Mouse (Mus musculus): ENCODE measurements around the gene Timmdc1. TPM values are rescaled to one million over a fixed set of nuclear protein-coding genes. Genes with fewer than 3 reads are reported as not detected.
"Not testable (repeated sequence)": the region's sequence is repeated elsewhere in the genome, so short reads cannot be mapped to it uniquely, and the experiment has no call there.

The Timmdc1 gene
- polyA plus RNA-seq, 1 experiment from 2014 or later = 18.1 TPM

DNA sequence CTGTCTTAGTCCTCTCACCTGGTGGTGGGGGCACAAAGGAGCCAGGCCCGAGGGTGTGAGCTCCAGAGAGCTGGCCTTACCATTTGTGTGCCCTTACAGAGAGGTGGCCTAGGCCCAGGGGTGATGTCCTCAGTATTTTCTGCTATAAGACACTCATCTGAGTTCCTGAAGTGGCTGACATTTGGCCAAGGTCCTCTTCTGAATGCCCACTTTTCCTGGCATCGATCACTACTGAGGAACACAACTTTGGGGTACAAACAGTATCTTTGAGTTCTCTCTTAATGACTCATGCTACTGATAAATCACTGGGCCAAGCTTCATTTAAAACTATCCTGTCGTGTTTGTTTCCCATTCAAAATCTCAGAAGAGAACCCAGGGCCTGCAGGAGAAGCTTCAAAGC lies 29.9 kb downstream of the Timmdc1 start:
- Histone ChIP-seq H3K27me3 (no peaks in the 10 kb centered on the region), H3K27ac (no peak overlapping the region), H3K9me3 (replicated peaks) (no peaks in the 10 kb centered on the region), H3K9ac (no peak overlapping the region), H3K36me3 (peaks cover 11% of the 10 kb centered on the region), H3K4me3 (replicated peaks) (no peak overlapping the region), H3K4me1 (replicated peaks) (no peaks in the 10 kb centered on the region), H3K4me2 (no peak overlapping the region)
- ATAC-seq (ENCODE audit: low read depth) (no peak), DNase-seq (no peak)
- WGBS (ENCODE audit: insufficient replicate concordance) = 69% methylated on average over 3 of the region's 3 CpGs

DNA sequence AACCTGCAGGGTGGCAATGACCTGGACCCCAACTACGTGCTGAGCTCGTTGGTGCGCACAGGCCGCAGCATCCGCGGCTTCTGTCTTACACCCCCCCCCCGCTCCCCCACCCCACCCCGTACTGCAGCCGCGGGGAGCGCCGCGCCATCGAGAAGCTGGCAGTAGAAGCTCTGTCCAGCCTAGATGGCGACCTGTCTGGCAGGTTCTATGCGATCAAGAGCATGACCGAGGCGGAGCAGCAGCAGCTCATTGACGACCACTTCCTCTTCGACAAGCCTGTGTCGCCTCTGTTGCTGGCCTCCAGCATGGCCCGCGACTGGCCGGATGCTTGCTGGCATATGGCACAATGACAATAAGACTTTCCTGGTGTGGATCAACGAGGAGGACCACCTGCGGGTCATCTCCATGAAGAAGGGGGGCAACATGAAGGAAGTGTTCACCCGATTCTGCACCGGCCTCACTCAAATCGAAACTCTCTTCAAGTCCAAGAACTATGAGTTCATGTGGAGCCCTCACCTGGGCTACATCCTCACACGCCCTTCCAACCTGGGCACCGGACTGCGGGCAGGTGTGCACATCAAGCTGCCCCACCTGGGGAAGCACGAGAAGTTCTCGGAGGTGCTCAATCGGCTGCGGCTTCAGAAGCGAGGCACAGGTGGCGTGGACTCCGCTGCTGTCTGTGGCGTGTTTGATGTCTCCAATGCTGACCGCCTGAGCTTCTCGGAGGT lies 38.7 kb downstream of the Timmdc1 start:
- Histone ChIP-seq H3K27me3 (peaks cover 25% of the 10 kb centered on the region), H3K9ac (peak overlapping the region; percentile 15), H3K4me1 (replicated peaks) (peaks cover 37% of the 10 kb centered on the region), H3K4me2 (peak overlapping the region; percentile 68), H3K36me3 (no peaks in the 10 kb centered on the region), H3K27ac (no peak overlapping the region), H3K9me3 (replicated peaks) (no peaks in the 10 kb centered on the region), H3K4me3 (replicated peaks) (peak overlapping the region; percentile 41)
- DNase-seq (no peak), ATAC-seq (ENCODE audit: low read depth) (no peak)
- WGBS (ENCODE audit: insufficient replicate concordance) = 15% methylated on average over 42 of the region's 42 CpGs

DNA sequence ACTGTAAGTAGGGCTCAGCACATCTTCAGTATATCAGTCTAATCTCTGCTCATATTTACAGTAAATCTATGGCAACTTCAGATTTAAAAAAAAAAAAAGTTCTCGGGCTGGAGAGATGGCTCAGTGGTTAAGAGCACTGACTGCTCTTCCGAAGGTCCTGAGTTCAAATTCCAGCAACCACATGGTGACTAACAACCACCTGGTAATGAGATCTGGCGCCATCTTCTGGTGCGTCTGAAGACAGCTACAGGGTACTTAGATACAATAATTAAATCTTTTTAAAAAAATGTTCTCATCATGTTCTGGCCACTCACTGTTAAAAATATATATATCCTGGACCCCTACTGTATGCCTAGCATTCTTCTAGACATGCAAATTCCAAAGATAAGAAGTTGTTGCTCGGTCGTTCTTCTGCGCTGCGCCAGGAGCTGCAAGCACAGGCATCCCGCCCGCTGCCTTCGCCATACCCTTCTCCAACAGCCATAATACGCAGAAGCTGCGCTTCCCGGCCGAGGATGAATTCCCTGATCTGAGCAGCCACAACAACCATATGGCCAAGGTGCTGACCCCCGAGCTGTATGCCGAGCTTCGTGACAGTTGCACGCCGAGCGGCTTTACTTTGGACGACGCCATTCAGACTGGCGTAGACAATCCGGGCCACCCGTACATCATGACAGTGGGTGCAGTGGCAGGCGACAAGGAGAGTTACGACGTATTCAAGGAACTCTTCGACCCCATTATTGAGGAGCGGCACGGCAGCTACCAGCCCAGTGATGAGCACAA lies 39.5 kb downstream of the Timmdc1 start:
- H3K9me3 ChIP-seq (replicated peaks) = no peaks in the 10 kb centered on the region
- H3K36me3 ChIP-seq = no peaks in the 10 kb centered on the region
- ATAC-seq (ENCODE audit: low read depth) = 0 out of 2 replicates have a peak, but pooled peaks have one; percentile 8
- H3K9ac ChIP-seq = no peak overlapping the region
- peaks cover 25% of the 10 kb centered on the region for H3K27me3 ChIP-seq
- H3K4me3 ChIP-seq (replicated peaks) = peak overlapping the region; percentile 41
- peaks cover 37% of the 10 kb centered on the region for H3K4me1 ChIP-seq (replicated peaks)
- H3K27ac ChIP-seq = no peak overlapping the region
- peak overlapping the region; percentile 68 for H3K4me2 ChIP-seq
- 15% methylated on average over 32 of the region's 32 CpGs for WGBS (ENCODE audit: insufficient replicate concordance)
- no peak for DNase-seq

GRCm38 (mm10) chr16:38481327-38481726 lies 41.1 kb downstream of the Timmdc1 start:
- H3K27ac ChIP-seq = no peak overlapping the region; the same call in none of the 2 replicates
- no peaks in the 10 kb centered on the region for H3K9me3 ChIP-seq (replicated peaks)
- no peak overlapping the region for H3K9ac ChIP-seq
- peaks cover 25% of the 10 kb centered on the region for H3K27me3 ChIP-seq
- DNase-seq = peak; percentile 50
- H3K36me3 ChIP-seq = no peaks in the 10 kb centered on the region
- peak; percentile 70 for ATAC-seq (ENCODE audit: low read depth)
- H3K4me1 ChIP-seq (replicated peaks) = peaks cover 47% of the 10 kb centered on the region
- H3K4me3 ChIP-seq (replicated peaks) = no peak overlapping the region
- H3K4me2 ChIP-seq = peak overlapping the region; percentile 41
- 24% methylated on average over 4 of the region's 4 CpGs for WGBS (ENCODE audit: insufficient replicate concordance)

GRCm38 (mm10) chr16:38478296-38478695 lies 44.2 kb downstream of the Timmdc1 start:
- no peak overlapping the region for H3K4me2 ChIP-seq
- no peaks in the 10 kb centered on the region for H3K9me3 ChIP-seq (replicated peaks)
- no peak for DNase-seq
- H3K4me3 ChIP-seq (replicated peaks) = no peak overlapping the region
- no peaks in the 10 kb centered on the region for H3K36me3 ChIP-seq
- H3K4me1 ChIP-seq (replicated peaks) = peaks cover 66% of the 10 kb centered on the region
- no peak for ATAC-seq (ENCODE audit: low read depth)
- H3K9ac ChIP-seq = no peak overlapping the region
- H3K27me3 ChIP-seq = peaks cover 8% of the 10 kb centered on the region
- WGBS (ENCODE audit: insufficient replicate concordance) = 79% methylated on average over 3 of the region's 3 CpGs
- H3K27ac ChIP-seq = no peak overlapping the region

GRCm38 (mm10) chr16:38477241-38477608 lies 45.2 kb downstream of the Timmdc1 start:
- WGBS (ENCODE audit: insufficient replicate concordance) = 59% methylated on average over 14 of the region's 14 CpGs

DNA sequence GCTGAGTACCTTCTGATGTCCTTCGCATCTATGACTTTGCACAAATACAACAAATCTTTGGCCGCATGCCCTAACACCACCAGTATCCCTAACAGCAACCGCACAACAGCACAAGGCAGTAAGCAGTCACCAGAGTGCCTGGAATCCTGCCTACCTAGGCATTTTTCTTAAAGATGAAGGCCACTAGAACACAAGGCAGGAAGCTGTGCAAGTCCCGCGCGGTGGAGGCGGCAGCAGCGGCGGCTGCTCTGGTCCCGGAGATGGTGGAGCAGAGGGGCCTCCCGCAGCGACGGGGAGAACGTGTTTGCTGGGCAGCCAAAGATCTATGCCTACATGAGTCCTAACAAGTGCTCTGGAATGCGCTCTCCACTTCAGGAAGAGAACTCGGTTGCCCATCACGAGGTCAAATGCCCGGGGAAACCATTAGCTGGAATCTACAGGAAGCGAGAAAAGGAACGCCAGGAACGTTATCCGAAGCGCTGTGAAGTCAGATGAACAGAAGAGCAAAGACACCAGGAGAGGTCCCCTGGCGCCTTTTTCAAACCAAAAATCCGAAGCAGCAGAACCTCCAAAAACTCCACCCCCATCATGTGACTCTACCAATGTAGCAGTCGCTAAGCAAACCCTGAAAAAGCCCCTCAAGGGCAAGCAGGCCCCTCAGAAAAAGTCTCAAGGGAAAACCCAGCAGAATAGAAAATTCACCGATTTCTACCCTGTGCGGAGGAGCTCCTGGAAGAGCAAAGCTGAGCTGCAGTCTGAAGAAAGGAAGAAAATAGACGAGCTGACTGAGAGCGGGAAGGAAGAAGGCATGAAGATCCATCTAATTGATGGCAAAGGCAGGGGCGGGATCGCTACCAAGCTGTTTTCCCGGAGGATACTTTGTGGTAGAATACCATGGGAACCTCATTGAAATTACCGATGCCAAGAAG lies 45.9 kb downstream of the Timmdc1 start:
- Histone ChIP-seq H3K9ac (peak overlapping the region; percentile 70), H3K36me3 (no peaks in the 10 kb centered on the region), H3K4me1 (replicated peaks) (peaks cover 67% of the 10 kb centered on the region), H3K9me3 (replicated peaks) (no peaks in the 10 kb centered on the region), H3K4me3 (replicated peaks) (peak overlapping the region; percentile 60), H3K4me2 (peak overlapping the region; percentile 81), H3K27me3 (no peaks in the 10 kb centered on the region), H3K27ac (peak overlapping the region; percentile 58)
- peak; percentile 48 for ATAC-seq (ENCODE audit: low read depth)
- DNase-seq = no peak
- 8% methylated on average over 34 of the region's 34 CpGs for WGBS (ENCODE audit: insufficient replicate concordance)

More at GRCm38 (mm10) chr16:38477241-38477608, 45.2 kb downstream of the Timmdc1 start:
- not testable (repeated sequence) for ATAC-seq (ENCODE audit: low read depth); DNase-seq; H3K27ac ChIP-seq; H3K36me3 ChIP-seq; H3K9me3 ChIP-seq (replicated peaks); H3K27me3 ChIP-seq
- H3K9ac ChIP-seq = peak overlapping the region; percentile 70
- H3K4me2 ChIP-seq = peak overlapping the region; percentile 81
- H3K4me1 ChIP-seq (replicated peaks) = peaks cover 67% of the 10 kb centered on the region
- peak overlapping the region; percentile 60 for H3K4me3 ChIP-seq (replicated peaks)

GRCm38 (mm10) chr16:38475681-38476311 lies 46.7 kb downstream of the Timmdc1 start:
- H3K27ac ChIP-seq = peak overlapping the region; percentile 58
- H3K4me2 ChIP-seq = peak overlapping the region; percentile 81
- no peak for DNase-seq
- H3K9ac ChIP-seq = peak overlapping the region; percentile 70
- 31% methylated on average over 4 of the region's 4 CpGs for WGBS (ENCODE audit: insufficient replicate concordance)
- no peaks in the 10 kb centered on the region for H3K36me3 ChIP-seq
- no peaks in the 10 kb centered on the region for H3K27me3 ChIP-seq
- no peaks in the 10 kb centered on the region for H3K9me3 ChIP-seq (replicated peaks)
- H3K4me3 ChIP-seq (replicated peaks) = peak overlapping the region; percentile 60
- peaks cover 63% of the 10 kb centered on the region for H3K4me1 ChIP-seq (replicated peaks)
- ATAC-seq (ENCODE audit: low read depth) = no peak

DNA sequence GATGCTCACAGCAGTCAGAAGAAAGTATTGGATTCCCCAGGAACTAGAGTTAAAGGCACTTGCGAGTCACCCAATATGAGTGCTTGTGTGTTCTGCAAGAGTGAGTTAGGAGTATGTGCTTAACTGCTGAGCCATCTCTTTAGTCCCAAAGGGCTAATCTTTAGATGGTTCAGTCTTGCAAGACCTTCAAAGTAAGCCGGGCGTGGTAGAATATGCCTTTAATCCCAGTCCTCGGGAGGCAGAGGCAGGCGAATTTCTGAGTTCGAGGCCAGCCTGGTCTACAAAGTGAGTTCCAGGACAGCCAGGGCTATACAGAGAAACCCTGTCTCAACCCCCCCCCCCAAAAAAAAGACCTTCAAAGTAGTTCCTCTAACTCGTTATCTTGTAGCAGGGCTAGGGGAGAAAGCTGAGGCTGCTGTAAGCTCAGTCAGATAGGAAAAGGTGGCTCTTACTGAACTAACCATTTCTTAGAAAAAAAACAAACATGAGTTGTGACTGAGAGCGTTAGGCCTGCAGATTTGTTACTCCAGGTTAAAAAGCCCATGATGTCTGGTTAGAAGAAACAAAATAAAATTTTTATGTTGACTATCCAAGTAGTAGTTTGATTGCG lies 47.7 kb downstream of the Timmdc1 start:
- Histone ChIP-seq H3K4me2 (no peak overlapping the region), H3K36me3 (no peaks in the 10 kb centered on the region), H3K27ac (no peak overlapping the region), H3K4me3 (replicated peaks) (no peak overlapping the region), H3K27me3 (no peaks in the 10 kb centered on the region), H3K9me3 (replicated peaks) (no peaks in the 10 kb centered on the region), H3K4me1 (replicated peaks) (peaks cover 59% of the 10 kb centered on the region), H3K9ac (no peak overlapping the region)
- DNase-seq (no peak), ATAC-seq (ENCODE audit: low read depth) (no peak)
- WGBS (ENCODE audit: insufficient replicate concordance) = 51% methylated on average over 9 of the region's 9 CpGs

GRCm38 (mm10) chr16:38473661-38474060 lies 48.8 kb downstream of the Timmdc1 start:
- 28% methylated on average over 5 of the region's 5 CpGs for WGBS (ENCODE audit: insufficient replicate concordance)
- DNase-seq (no peak), ATAC-seq (ENCODE audit: low read depth) (no peak)
- Histone ChIP-seq H3K9me3 (replicated peaks) (no peaks in the 10 kb centered on the region), H3K4me2 (no peak overlapping the region), H3K27ac (peak overlapping the region; percentile 44; the same call in 1 of the 2 replicates), H3K27me3 (no peaks in the 10 kb centered on the region), H3K9ac (no peak overlapping the region), H3K36me3 (no peaks in the 10 kb centered on the region), H3K4me1 (replicated peaks) (peaks cover 62% of the 10 kb centered on the region), H3K4me3 (replicated peaks) (no peak overlapping the region)
